Mouse (Mus musculus) embryonic facial prominence, embryonic 12.5 days (tissue): ENCODE results near the gene Znrd1. TPM values are rescaled to one million over a fixed set of nuclear protein-coding genes. Genes with fewer than 3 reads are reported as not detected.

Experiments used
- ATAC-seq: fragments of 200-750 bp; cut with Nextera tagmentation; 2 replicates; pipeline ENCODE4 v1.8.0; 2017; ENCODE audit not compliant: insufficient number of reproducible peaks, insufficient read depth, low FRiP score, low TSS enrichment
- H3K27ac ChIP-seq: fragments of 300-500 bp; sonication (generic); 2 replicates; pipeline ENCODE4 v1.5.1; 2016; ENCODE audit warnings: mild to moderate bottlenecking
- H3K27me3 ChIP-seq: fragments of 300-500 bp; sonication (generic); 2 replicates; pipeline ENCODE4 v1.6.1; 2016; ENCODE audit warnings: mild to moderate bottlenecking, moderate library complexity
- H3K36me3 ChIP-seq: fragments of 300-500 bp; sonication (generic); 2 replicates; pipeline ENCODE4 v1.6.1; 2016; ENCODE audit warnings: mild to moderate bottlenecking
- H3K4me1 ChIP-seq: fragments of 300-500 bp; sonication (generic); 2 replicates; pipeline ENCODE4 v1.6.1; 2016
- H3K4me2 ChIP-seq: fragments of 300-500 bp; sonication (generic); replicated peaks from 2 replicates; pipeline ENCODE4 v1.6.1; 2016; ENCODE audit warnings: mild to moderate bottlenecking, moderate library complexity
- H3K4me3 ChIP-seq: fragments of 300-500 bp; sonication (generic); 2 replicates; pipeline ENCODE4 v1.5.1; 2016; ENCODE audit warnings: mild to moderate bottlenecking
- H3K9ac ChIP-seq: fragments of 300-500 bp; sonication (generic); 2 replicates; pipeline ENCODE4 v1.6.1; 2016; ENCODE audit warnings: mild to moderate bottlenecking, moderate library complexity
- H3K9me3 ChIP-seq: fragments of 300-500 bp; sonication (generic); 2 replicates; pipeline ENCODE4 v1.6.1; 2016; ENCODE audit warnings: mild to moderate bottlenecking, moderate library complexity
- WGBS: fragments of 180-500 bp; shearing (Covaris S2); methylation state at CpG from one replicate; pipeline ENCODE4 v1.1.7; 2016; 5-methylcytosine and 5-hydroxymethylcytosine counted together
- polyA plus RNA-seq: library from polyadenylated mRNA; unstranded; fragments of >200 nt; fragmentation: Nextera tagmentation; extraction: Ambion mirVana; gene quantifications from 2 replicates; pipeline ENCODE4 v1.2.1, GENCODE M21; 2016

Znrd1 gene
- polyA plus RNA-seq, 1 experiment from 2014 or later, result 98.7 TPM

- Histone ChIP-seq H3K27ac (no peak overlapping the region), H3K36me3 (peaks cover 8% of the 10 kb centered on the region; the same call in 1 of the 2 replicates), H3K4me3 (no peak overlapping the region), H3K4me2 (no peak overlapping the region), H3K9ac (no peak overlapping the region), H3K9me3 (no peaks in the 10 kb centered on the region), H3K4me1 (peaks cover 4% of the 10 kb centered on the region; the same call in 1 of the 2 replicates), H3K27me3 (no peaks in the 10 kb centered on the region)
- WGBS, result 73% methylated on average over 1 of the region's 1 CpGs
- no peak for ATAC-seq
Measured at GRCm38 (mm10) chr17:36961125-36961524, 2.8 kb upstream of the Znrd1 start.

GRCm38 (mm10) chr17:36958884-36959283 is 525 bp upstream of the Znrd1 start:
- peaks cover 4% of the 10 kb centered on the region; the same call in 1 of the 2 replicates for H3K4me1 ChIP-seq
- H3K27ac ChIP-seq, result peak overlapping the region; percentile 37; the same call in 1 of the 2 replicates
- H3K27me3 ChIP-seq, result no peaks in the 10 kb centered on the region
- H3K4me2 ChIP-seq, result peak overlapping the region; percentile 73
- no peaks in the 10 kb centered on the region for H3K9me3 ChIP-seq
- 12% methylated on average over 12 of the region's 12 CpGs for WGBS
- peaks cover 13% of the 10 kb centered on the region; the same call in 1 of the 2 replicates for H3K36me3 ChIP-seq
- ATAC-seq, result no peak
- peak overlapping the region; percentile 72 for H3K4me3 ChIP-seq
- H3K9ac ChIP-seq, result peak overlapping the region; percentile 73

GRCm38 (mm10) chr17:36953062-36953461 is 5.3 kb downstream of the Znrd1 start:
- Histone ChIP-seq H3K9me3 (no peaks in the 10 kb centered on the region), H3K27me3 (peaks cover 6% of the 10 kb centered on the region; the same call in 1 of the 2 replicates), H3K27ac (no peak overlapping the region), H3K36me3 (peaks cover 23% of the 10 kb centered on the region), H3K9ac (no peak overlapping the region), H3K4me2 (no peak overlapping the region), H3K4me1 (peaks cover 9% of the 10 kb centered on the region; the same call in 1 of the 2 replicates), H3K4me3 (no peak overlapping the region)
- WGBS, result 85% methylated on average over 1 of the region's 1 CpGs
- no peak for ATAC-seq

- H3K27ac ChIP-seq, result no peak overlapping the region
- H3K36me3 ChIP-seq, result peaks cover 23% of the 10 kb centered on the region
- WGBS, result 90% methylated on average over 2 of the region's 2 CpGs
- H3K9ac ChIP-seq, result no peak overlapping the region
- H3K9me3 ChIP-seq, result no peaks in the 10 kb centered on the region
- H3K4me3 ChIP-seq, result no peak overlapping the region
- H3K4me2 ChIP-seq, result no peak overlapping the region
- 0 out of 2 replicates have a peak, but pooled peaks have one; percentile 12 for ATAC-seq
- H3K4me1 ChIP-seq, result peaks cover 8% of the 10 kb centered on the region; the same call in 1 of the 2 replicates
- peaks cover 8% of the 10 kb centered on the region; the same call in 1 of the 2 replicates for H3K27me3 ChIP-seq
Measured at GRCm38 (mm10) chr17:36952631-36953030, 5.7 kb downstream of the Znrd1 start.

GRCm38 (mm10) chr17:36950981-36951947 is 7.1 kb downstream of the Znrd1 start, which contains the start of gene Ppp1r11:
Gene Ppp1r11, minus strand, starts transcription at chr17:36951741.
- Histone ChIP-seq H3K27ac (peak within 1 kb of the TSS; percentile 70; the same call in 1 of the 2 replicates), H3K4me2 (peak within 1 kb of the TSS; percentile 77), H3K4me1 (0 out of 2 replicates have a peak, but pooled peaks cover 5% of the 10 kb centered on the region), H3K4me3 (peak within 1 kb of the TSS; percentile 73), H3K9me3 (no peaks in the 10 kb centered on the region), H3K27me3 (peaks cover 17% of the 10 kb centered on the region), H3K9ac (peak within 1 kb of the TSS; percentile 68), H3K36me3 (peaks cover 16% of the 10 kb centered on the region)
- 3% methylated on average over 36 of the region's 36 CpGs for WGBS
- peak; percentile 95 for ATAC-seq

- Histone ChIP-seq H3K4me3 (no peak overlapping the region), H3K27ac (no peak overlapping the region), H3K27me3 (peaks cover 37% of the 10 kb centered on the region), H3K36me3 (peaks cover 10% of the 10 kb centered on the region), H3K4me2 (no peak overlapping the region), H3K4me1 (0 out of 2 replicates have a peak, but pooled peaks cover 5% of the 10 kb centered on the region), H3K9me3 (no peaks in the 10 kb centered on the region), H3K9ac (no peak overlapping the region)
- 99% methylated on average over 8 of the region's 8 CpGs for WGBS
- ATAC-seq, result no peak
Measured at GRCm38 (mm10) chr17:36949265-36949664, 9.1 kb downstream of the Znrd1 start.

- H3K4me1 ChIP-seq, result peaks cover 8% of the 10 kb centered on the region; the same call in 1 of the 2 replicates
- H3K4me2 ChIP-seq, result no peak overlapping the region
- H3K36me3 ChIP-seq, result peaks cover 10% of the 10 kb centered on the region
- H3K9me3 ChIP-seq, result no peaks in the 10 kb centered on the region
- no peak overlapping the region for H3K9ac ChIP-seq
- H3K27me3 ChIP-seq, result peaks cover 47% of the 10 kb centered on the region
- no peak for ATAC-seq
- H3K27ac ChIP-seq, result no peak overlapping the region
- 85% methylated on average over 1 of the region's 1 CpGs for WGBS
- no peak overlapping the region for H3K4me3 ChIP-seq
Measured at GRCm38 (mm10) chr17:36948286-36948685, 10.1 kb downstream of the Znrd1 start.

GRCm38 (mm10) chr17:36947051-36947819 is 11.1 kb downstream of the Znrd1 start:
- peak overlapping the region; percentile 81 for H3K4me2 ChIP-seq
- WGBS, result under 1% methylated on average over 62 of the region's 62 CpGs
- H3K9me3 ChIP-seq, result no peaks in the 10 kb centered on the region
- H3K4me3 ChIP-seq, result peak overlapping the region; percentile 44
- peak overlapping the region; percentile 56 for H3K9ac ChIP-seq
- peaks cover 15% of the 10 kb centered on the region; the same call in 1 of the 2 replicates for H3K4me1 ChIP-seq
- peaks cover 10% of the 10 kb centered on the region for H3K36me3 ChIP-seq
- peaks cover 58% of the 10 kb centered on the region for H3K27me3 ChIP-seq
- ATAC-seq, result peak; percentile 35; the same call in 1 of the 2 replicates
- no peak overlapping the region for H3K27ac ChIP-seq

- 17% methylated on average over 8 of the region's 9 CpGs for WGBS
- Histone ChIP-seq H3K4me3 (no peak overlapping the region), H3K9me3 (no peaks in the 10 kb centered on the region), H3K27ac (no peak overlapping the region), H3K36me3 (peaks cover 7% of the 10 kb centered on the region), H3K9ac (no peak overlapping the region), H3K27me3 (peaks cover 77% of the 10 kb centered on the region), H3K4me1 (peaks cover 10% of the 10 kb centered on the region; the same call in 1 of the 2 replicates), H3K4me2 (no peak overlapping the region)
- ATAC-seq, result no peak
Measured at GRCm38 (mm10) chr17:36944121-36944775, 14.1 kb downstream of the Znrd1 start.

GRCm38 (mm10) chr17:36943691-36944090 is 14.7 kb downstream of the Znrd1 start:
- no peaks in the 10 kb centered on the region for H3K9me3 ChIP-seq
- ATAC-seq, result no peak
- peaks cover 75% of the 10 kb centered on the region for H3K27me3 ChIP-seq
- H3K4me3 ChIP-seq, result no peak overlapping the region
- H3K27ac ChIP-seq, result no peak overlapping the region
- no peak overlapping the region for H3K9ac ChIP-seq
- 25% methylated on average over 5 of the region's 5 CpGs for WGBS
- H3K36me3 ChIP-seq, result peaks cover 1% of the 10 kb centered on the region
- peaks cover 10% of the 10 kb centered on the region; the same call in 1 of the 2 replicates for H3K4me1 ChIP-seq
- H3K4me2 ChIP-seq, result peak overlapping the region; percentile 72; the same call in 1 of the 2 replicates
